Mouse (Mus musculus): ENCODE results near the gene Mapkapk5. TPM values are rescaled to one million over a fixed set of nuclear protein-coding genes. Genes with fewer than 3 reads are reported as not detected.

Gene Mapkapk5
- polyA plus RNA-seq, 1 experiment from 2014 or later = 69.6 TPM

DNA sequence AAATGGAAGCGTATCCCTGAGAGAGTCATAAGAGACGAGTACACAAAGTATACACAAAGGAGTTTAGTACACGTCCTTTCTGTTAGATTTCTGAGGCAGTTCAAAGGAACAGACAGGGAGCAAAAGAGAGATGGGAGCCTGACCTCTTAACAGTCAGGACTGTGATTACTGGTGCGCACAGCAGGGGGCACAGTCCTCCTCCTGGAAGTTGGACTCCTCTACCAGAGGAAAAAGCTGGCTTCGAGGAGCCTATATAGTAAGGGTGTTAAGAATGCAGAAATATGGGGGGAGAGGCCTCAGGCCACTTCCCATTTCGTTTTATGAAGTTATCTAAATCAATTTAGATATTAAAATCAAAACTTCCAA is 808 bp upstream of the Mapkapk5 start:
- Histone ChIP-seq H3K27ac (no peak overlapping the region), H3K9me3 (no peaks in the 10 kb centered on the region), H3K27me3 (replicated peaks) (no peaks in the 10 kb centered on the region), H3K4me2 (replicated peaks) (peak overlapping the region; percentile 91), H3K9ac (peak overlapping the region; percentile 98), H3K36me3 (no peaks in the 10 kb centered on the region), H3K4me1 (peaks cover 23% of the 10 kb centered on the region), H3K4me3 (peak overlapping the region; percentile 99)
- ATAC-seq (ENCODE audit: low FRiP score, low read depth) = peak; percentile 42; the same call in 1 of the 2 replicates
- WGBS = 37% methylated on average over 6 of the region's 6 CpGs

DNA sequence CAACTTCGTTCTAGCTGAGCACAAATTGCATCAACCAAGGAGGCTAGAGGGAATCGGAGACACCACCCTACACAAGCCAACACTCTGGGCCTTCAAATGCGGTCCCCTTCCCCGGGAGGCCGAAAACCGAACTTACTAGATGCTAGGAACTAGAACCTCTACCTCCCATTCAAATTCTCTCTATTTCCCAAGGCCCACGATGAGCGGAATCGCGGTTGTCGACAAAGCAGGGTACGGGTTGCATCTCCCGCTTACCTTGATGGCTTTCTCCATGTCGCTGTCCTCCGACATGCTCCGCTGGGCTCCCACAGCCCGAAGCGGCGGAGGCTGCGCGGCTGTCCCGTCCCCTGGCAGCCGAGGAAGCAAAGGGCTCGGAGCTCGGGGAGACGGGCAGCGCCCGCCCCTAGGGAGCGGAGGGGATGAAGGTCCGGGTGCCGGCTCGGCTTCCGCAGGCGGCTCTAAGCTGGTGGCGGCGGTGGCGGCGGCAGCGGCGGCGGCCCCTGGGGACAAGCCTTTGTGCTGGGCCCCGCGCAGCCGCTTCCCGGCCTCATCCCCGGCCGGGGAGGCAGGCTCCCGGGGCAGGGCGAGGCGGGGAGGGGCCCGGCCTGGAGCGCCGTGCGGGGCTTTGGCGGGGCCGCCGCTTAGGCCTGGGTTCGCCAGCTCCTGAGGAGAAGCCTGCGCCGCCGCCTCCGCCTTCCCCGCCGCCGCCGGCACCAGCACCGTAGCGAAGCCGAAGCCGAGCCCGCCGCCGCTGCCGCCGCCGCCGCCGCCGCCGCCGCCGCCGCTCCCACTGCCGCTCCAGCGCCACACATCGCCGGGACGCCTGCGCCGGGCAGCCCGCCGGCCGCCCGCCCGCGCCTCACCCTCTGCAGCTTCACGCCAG is 554 bp downstream of the Mapkapk5 start, which contains the start of the genes Adam1a and Gm42878:
TSS of gene Adam1a (minus strand) at position 573 of the 883 bp plus-strand sequence.
TSS of gene Gm42878 (minus strand) at position 573 of the 883 bp plus-strand sequence.
- H3K9ac ChIP-seq = peak within 1 kb of the TSS; percentile 98
- peak; percentile 80 for ATAC-seq (ENCODE audit: low FRiP score, low read depth)
- peak within 1 kb of the TSS; percentile 93 for H3K27ac ChIP-seq
- no peaks in the 10 kb centered on the region for H3K9me3 ChIP-seq
- no peaks in the 10 kb centered on the region for H3K36me3 ChIP-seq
- H3K4me1 ChIP-seq = peaks cover 23% of the 10 kb centered on the region
- H3K4me2 ChIP-seq (replicated peaks) = peak within 1 kb of the TSS; percentile 91
- peak within 1 kb of the TSS; percentile 99 for H3K4me3 ChIP-seq
- 1% methylated on average over 71 of the region's 97 CpGs for WGBS
- H3K27me3 ChIP-seq (replicated peaks) = no peaks in the 10 kb centered on the region

DNA sequence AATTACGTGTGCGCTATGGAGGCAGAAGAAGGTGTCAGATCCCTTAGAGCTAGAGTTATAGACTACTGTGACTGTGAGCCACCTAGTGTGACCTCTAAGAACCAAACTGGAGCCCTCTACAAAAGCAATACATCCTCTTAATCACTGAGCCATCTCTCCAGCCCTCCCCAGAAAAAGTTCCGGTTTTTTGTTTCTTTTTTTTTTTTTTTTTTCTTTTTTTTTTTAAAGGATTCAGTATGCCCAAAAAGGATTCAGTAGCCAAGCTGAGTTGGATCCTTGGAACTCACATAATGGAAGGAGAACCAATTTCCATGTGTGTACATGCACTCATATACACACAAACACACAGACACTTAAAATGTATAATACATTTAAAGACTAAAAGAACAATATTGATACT is 2.3 kb downstream of the Mapkapk5 start:
- H3K36me3 ChIP-seq = peaks cover 5% of the 10 kb centered on the region; the same call in 1 of the 2 replicates

DNA sequence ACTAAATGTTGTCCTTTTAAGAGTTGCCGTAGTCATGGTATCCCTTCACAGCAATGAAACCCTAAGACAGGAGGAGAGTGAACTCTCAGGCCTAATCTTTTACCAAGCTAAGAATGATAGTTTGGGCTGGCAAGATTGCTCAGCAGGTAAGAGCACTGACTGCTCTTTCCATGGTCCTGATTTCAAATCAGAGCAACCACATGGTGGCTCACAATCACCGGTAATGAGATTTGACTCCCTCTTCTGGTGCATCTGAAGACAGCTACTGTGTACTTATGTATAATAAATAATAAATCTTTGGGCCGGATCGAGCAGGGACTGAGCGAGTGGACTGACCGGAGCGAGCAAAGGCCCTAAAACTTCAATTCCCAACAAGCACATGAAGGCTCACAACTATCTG is 4.5 kb downstream of the Mapkapk5 start:
- no peak for ATAC-seq (ENCODE audit: low FRiP score, low read depth)
- 91% methylated on average over 7 of the region's 7 CpGs for WGBS
- no peaks in the 10 kb centered on the region for H3K9me3 ChIP-seq

More for the DNA sequence above, 2.3 kb downstream of the Mapkapk5 start:
- Histone ChIP-seq H3K4me3 (no peak overlapping the region), H3K27ac (no peak overlapping the region), H3K4me2 (replicated peaks) (peak overlapping the region; percentile 91; the same call in 1 of the 2 replicates), H3K9me3 (no peaks in the 10 kb centered on the region), H3K9ac (no peak overlapping the region), H3K4me1 (peaks cover 23% of the 10 kb centered on the region), H3K27me3 (replicated peaks) (no peaks in the 10 kb centered on the region)
- WGBS = 86% methylated on average over 3 of the region's 3 CpGs
- no peak for ATAC-seq (ENCODE audit: low FRiP score, low read depth)

DNA sequence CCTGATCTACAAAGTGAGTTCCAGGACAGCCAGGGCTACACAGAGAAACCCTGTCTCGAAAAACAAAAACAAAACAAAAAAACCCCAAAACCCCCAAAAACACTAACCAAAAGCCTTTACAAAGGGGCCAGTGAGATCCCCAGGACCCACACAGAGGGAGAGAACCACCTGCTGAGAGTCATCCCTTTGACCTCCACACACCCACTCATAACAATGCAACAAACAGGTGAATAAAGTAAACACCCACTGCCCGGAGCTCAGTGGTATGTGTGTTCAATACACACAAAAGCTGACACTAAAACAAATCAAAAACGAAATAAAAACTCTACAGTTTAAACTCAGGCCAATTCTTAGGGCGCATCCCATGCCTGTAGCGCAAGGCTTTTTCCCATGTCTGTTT is 5.6 kb downstream of the Mapkapk5 start:
- Histone ChIP-seq H3K9me3 (no peaks in the 10 kb centered on the region), H3K4me2 (replicated peaks) (no peak overlapping the region), H3K27me3 (replicated peaks) (no peaks in the 10 kb centered on the region), H3K4me3 (no peak overlapping the region), H3K4me1 (peaks cover 19% of the 10 kb centered on the region), H3K36me3 (peaks cover 30% of the 10 kb centered on the region), H3K9ac (no peak overlapping the region), H3K27ac (no peak overlapping the region)
- ATAC-seq (ENCODE audit: low FRiP score, low read depth) = no peak
- WGBS = 92% methylated on average over 5 of the region's 5 CpGs

More for the DNA sequence above, 4.5 kb downstream of the Mapkapk5 start:
- Histone ChIP-seq H3K4me2 (replicated peaks) (no peak overlapping the region), H3K36me3 (peaks cover 18% of the 10 kb centered on the region), H3K27ac (no peak overlapping the region), H3K4me3 (no peak overlapping the region), H3K9ac (no peak overlapping the region), H3K4me1 (peaks cover 19% of the 10 kb centered on the region), H3K27me3 (replicated peaks) (no peaks in the 10 kb centered on the region)

DNA sequence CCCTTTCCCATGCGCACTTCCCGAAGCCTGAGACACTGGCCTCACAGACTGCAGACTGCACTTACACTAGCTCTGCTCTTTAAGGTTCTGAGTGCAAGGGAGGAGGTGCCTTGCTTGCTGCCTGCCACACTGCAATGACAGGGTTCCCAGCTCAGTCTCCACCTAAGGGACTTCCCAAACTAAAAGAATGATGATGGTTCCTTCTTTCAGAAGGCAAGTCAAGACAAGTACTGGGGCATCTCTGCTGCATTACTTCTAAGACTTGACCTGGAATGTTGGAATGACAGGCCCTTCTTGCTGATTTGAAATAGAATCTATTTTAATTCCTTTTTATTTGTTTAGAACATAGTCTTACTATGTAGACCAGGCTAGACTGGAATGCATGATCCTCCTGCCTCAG is 8.1 kb downstream of the Mapkapk5 start:
- Histone ChIP-seq H3K4me1 (no peaks in the 10 kb centered on the region), H3K9ac (no peak overlapping the region), H3K4me3 (no peak overlapping the region), H3K36me3 (peaks cover 52% of the 10 kb centered on the region), H3K4me2 (replicated peaks) (no peak overlapping the region), H3K27me3 (replicated peaks) (no peaks in the 10 kb centered on the region), H3K9me3 (no peaks in the 10 kb centered on the region), H3K27ac (no peak overlapping the region)
- 86% methylated on average over 2 of the region's 2 CpGs for WGBS
- no peak for ATAC-seq (ENCODE audit: low FRiP score, low read depth)

DNA sequence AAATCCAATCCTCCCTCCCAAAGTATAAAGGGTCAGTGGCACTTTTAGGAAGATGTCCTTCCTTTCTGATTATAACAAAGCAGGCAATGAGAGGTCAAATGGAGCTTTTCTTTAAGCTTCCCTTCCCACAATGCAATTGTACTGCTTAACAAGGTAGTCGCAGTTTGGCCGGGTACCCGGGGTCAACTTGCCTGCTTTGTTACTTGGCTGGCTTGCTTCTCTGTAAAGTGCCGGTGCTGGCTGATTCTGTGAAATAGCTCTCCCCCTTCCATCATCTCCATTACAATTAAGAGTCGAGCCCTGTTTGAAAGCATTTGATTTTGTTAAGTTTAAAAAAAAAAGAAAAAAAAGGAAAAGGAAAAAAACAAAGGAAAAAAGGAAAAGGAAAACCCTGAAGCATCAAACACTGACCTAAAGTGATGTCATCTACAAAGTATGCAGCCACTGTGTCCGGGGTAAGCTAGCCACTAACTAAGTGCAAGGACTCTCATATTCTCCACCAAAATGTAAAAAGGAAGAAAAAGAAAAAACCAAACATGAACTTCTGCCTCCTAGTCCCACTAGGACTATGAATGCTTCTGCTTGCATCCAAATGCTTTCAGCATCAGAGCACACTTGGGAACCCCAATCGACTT is 8.7 kb downstream of the Mapkapk5 start:
- H3K9me3 ChIP-seq = no peaks in the 10 kb centered on the region
- H3K4me3 ChIP-seq = no peak overlapping the region
- 63% methylated on average over 7 of the region's 7 CpGs for WGBS
- H3K27ac ChIP-seq = no peak overlapping the region
- H3K9ac ChIP-seq = no peak overlapping the region
- H3K27me3 ChIP-seq (replicated peaks) = no peaks in the 10 kb centered on the region
- no peaks in the 10 kb centered on the region for H3K4me1 ChIP-seq
- ATAC-seq (ENCODE audit: low FRiP score, low read depth) = no peak
- H3K36me3 ChIP-seq = peaks cover 57% of the 10 kb centered on the region
- no peak overlapping the region for H3K4me2 ChIP-seq (replicated peaks)

DNA sequence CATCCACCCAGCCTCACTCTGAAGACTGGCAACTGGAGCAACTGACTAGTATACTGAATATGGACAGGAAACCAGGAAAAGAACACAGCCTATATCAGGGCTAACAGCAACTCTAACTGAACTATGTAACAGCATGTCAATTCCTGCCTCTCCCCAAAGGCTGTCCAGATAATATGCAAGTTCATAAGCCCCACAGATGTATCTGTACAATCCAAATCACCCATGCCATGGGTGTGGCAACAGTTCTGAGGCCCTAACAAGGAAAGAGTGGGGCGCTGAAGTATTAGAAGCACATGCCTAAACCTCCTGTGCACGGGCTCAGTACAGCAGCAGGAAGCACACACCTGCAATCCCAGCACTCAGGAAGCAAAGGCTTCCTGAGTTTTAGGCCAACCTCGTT is 10.6 kb downstream of the Mapkapk5 start:
- Histone ChIP-seq H3K27me3 (replicated peaks) (no peaks in the 10 kb centered on the region), H3K9me3 (no peaks in the 10 kb centered on the region), H3K4me1 (no peaks in the 10 kb centered on the region), H3K27ac (no peak overlapping the region), H3K4me3 (no peak overlapping the region), H3K9ac (no peak overlapping the region), H3K4me2 (replicated peaks) (no peak overlapping the region), H3K36me3 (peaks cover 73% of the 10 kb centered on the region)
- ATAC-seq (ENCODE audit: low FRiP score, low read depth) = no peak
- 95% methylated on average over 3 of the region's 3 CpGs for WGBS

DNA sequence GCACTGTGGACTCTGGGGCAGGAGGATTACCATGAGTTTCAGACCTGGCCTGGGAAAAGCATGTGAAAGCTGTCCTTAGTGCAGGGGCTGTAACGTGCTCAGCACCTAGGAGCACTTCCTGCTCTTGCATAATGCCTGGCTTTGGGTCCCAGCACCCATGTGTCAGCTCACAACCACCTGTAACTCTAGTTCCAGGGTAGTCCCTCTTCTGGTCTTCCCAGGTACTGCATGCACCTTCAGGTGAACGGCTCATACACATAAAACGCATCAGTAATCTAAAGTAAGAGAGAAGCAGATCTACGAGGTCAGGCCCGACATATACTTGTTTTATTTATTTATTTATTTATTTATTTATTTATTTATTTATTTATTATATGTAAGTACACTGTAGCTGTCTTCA is 11.2 kb downstream of the Mapkapk5 start:
- peaks cover 79% of the 10 kb centered on the region for H3K36me3 ChIP-seq
- 96% methylated on average over 5 of the region's 5 CpGs for WGBS
- no peak for ATAC-seq (ENCODE audit: low FRiP score, low read depth)

DNA sequence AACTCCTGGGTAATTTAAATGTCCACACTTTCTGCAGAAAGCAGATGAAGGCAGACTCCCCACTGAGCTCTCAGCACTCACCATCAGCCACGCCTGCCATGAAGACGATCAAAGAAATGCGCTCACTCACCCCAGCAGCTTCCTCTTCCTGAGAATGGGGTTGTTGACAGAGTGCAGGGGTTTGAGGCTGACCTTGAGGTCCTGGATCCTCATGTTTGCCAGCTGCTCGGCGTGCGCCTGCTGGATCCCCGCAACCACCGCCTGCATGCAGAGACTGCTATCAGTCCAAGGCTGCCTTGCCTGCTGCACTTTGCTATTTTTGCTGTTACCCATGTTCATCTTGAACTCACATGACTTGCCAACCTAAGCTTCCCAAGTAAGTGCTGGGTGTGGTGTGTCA is 18.7 kb downstream of the Mapkapk5 start:
- WGBS = 81% methylated on average over 8 of the region's 8 CpGs

More for the DNA sequence above, 11.2 kb downstream of the Mapkapk5 start:
- no peak overlapping the region for H3K27ac ChIP-seq
- no peaks in the 10 kb centered on the region for H3K4me1 ChIP-seq
- no peaks in the 10 kb centered on the region for H3K27me3 ChIP-seq (replicated peaks)
- H3K9me3 ChIP-seq = no peaks in the 10 kb centered on the region
- H3K4me2 ChIP-seq (replicated peaks) = no peak overlapping the region
- no peak overlapping the region for H3K9ac ChIP-seq
- H3K4me3 ChIP-seq = no peak overlapping the region

DNA sequence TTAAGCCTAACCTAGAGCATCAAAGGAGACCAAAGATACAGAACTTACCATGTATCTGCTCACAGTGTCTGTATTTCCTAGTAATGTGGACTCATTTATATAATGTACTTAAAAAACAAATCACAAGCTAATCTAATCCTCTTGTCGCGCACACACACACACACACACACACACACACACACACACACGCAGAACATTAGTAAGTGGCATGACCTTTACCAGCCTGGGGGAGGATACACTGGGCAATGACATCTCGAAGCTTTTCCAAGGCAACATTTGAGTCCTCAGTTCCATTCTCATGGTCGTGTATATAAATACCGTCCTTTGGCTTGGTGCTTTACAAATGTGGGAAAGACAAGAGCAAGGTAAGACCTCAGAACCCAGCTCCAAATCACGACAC is 19.2 kb downstream of the Mapkapk5 start:
- H3K9me3 ChIP-seq = no peaks in the 10 kb centered on the region
- ATAC-seq (ENCODE audit: low FRiP score, low read depth) = no peak

More for the DNA sequence above, 18.7 kb downstream of the Mapkapk5 start:
- H3K27ac ChIP-seq = no peak overlapping the region
- no peak overlapping the region for H3K4me2 ChIP-seq (replicated peaks)
- H3K36me3 ChIP-seq = peaks cover 80% of the 10 kb centered on the region
- H3K9ac ChIP-seq = no peak overlapping the region
- ATAC-seq (ENCODE audit: low FRiP score, low read depth) = no peak
- H3K9me3 ChIP-seq = no peaks in the 10 kb centered on the region
- H3K4me1 ChIP-seq = no peaks in the 10 kb centered on the region
- no peaks in the 10 kb centered on the region for H3K27me3 ChIP-seq (replicated peaks)
- no peak overlapping the region for H3K4me3 ChIP-seq

DNA sequence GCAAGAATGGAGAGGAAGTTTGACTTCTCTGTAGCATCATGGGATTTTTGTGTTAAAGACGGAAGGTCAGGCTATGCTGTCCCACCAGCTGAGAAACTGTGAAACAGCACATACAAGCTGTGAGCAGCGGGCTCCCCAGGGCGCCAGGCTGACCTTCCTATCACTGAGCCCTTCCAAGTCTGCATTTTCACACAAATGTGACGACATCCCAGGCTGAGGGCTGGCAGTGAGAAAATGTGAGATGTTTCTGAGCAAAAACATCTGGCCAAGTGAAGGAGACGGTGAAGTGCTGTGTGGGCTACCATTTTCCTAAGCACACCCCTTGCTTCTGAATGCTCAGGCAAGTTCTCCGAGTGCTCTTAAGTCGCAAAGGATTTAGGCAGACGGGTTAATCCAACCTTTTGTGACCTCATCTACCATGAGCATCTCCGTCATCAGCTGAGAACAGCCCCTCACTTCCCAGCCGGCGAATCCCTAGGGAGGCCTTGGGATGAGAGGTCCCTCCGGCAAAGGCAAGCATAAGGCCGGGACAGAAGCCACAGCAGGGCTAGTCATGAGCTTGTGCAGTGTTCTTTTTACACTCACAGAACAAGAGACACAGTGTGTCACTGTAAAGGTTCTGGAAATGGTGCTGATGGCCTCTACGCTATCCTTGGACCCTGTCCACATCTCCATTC is 19.8 kb downstream of the Mapkapk5 start:
- peaks cover 81% of the 10 kb centered on the region for H3K36me3 ChIP-seq

More for the DNA sequence above, 19.2 kb downstream of the Mapkapk5 start:
- Histone ChIP-seq H3K4me2 (replicated peaks) (no peak overlapping the region), H3K36me3 (peaks cover 81% of the 10 kb centered on the region), H3K27me3 (replicated peaks) (no peaks in the 10 kb centered on the region), H3K4me3 (no peak overlapping the region), H3K4me1 (no peaks in the 10 kb centered on the region), H3K27ac (no peak overlapping the region), H3K9ac (no peak overlapping the region)
- 90% methylated on average over 7 of the region's 7 CpGs for WGBS

More for the DNA sequence above, 19.8 kb downstream of the Mapkapk5 start:
- Histone ChIP-seq H3K4me3 (no peak overlapping the region), H3K4me1 (no peaks in the 10 kb centered on the region), H3K4me2 (replicated peaks) (no peak overlapping the region), H3K9ac (no peak overlapping the region), H3K27me3 (replicated peaks) (no peaks in the 10 kb centered on the region), H3K9me3 (no peaks in the 10 kb centered on the region), H3K27ac (no peak overlapping the region)
- 93% methylated on average over 14 of the region's 14 CpGs for WGBS
- ATAC-seq (ENCODE audit: low FRiP score, low read depth) = no peak

All from neural tube, embryonic 12.5 days (tissue).